Mouse (Mus musculus) MEL (cell line): Measurements from ENCODE around the gene Stat4. TPM values are rescaled to one million over a fixed set of nuclear protein-coding genes. Genes with fewer than 3 reads are reported as not detected.

Source experiments
- DNase-seq: peaks from one replicate; pipeline ENCODE4 v3.0.0; 2011; ENCODE audit warnings: low read depth, low spot score
- H3K27ac ChIP-seq: 2 replicates; pipeline ENCODE4 v1.5.1; 2012; ENCODE audit warnings: low read depth, mild to moderate bottlenecking, control low read depth, low read length, moderate library complexity; ENCODE audit not compliant: control insufficient read depth
- H3K27me3 ChIP-seq, 2 experiments: fragments of 150-350 bp in 1 of 2; sonication (generic) in 1 of 2; 2 replicates each; pipeline ENCODE4 v1.6.1; 2012; ENCODE audit warnings: low read length in 2 of 2, mild to moderate bottlenecking in 2 of 2, improper control_type of control experiment in 1 of 2, moderate library complexity in 1 of 2; ENCODE audit not compliant: insufficient read depth in 2 of 2, control insufficient read depth in 1 of 2
- H3K36me3 ChIP-seq, 2 experiments: 2 replicates each; pipeline ENCODE4 v1.6.1; 2012 to 2014; ENCODE audit warnings: low read length in 2 of 2, improper control_type of control experiment in 1 of 2, inconsistent platforms in 1 of 2, mild to moderate bottlenecking in 1 of 2; ENCODE audit not compliant: insufficient read depth in 2 of 2, control insufficient read depth in 1 of 2
- H3K4me1 ChIP-seq, 2 experiments: fragments of 150-350 bp in 1 of 2; sonication (generic) in 1 of 2; 2 replicates each; pipeline ENCODE4 v1.6.1; 2012; ENCODE audit warnings: low read length in 2 of 2, improper control_type of control experiment in 1 of 2, mild to moderate bottlenecking in 1 of 2; ENCODE audit not compliant: insufficient read depth in 2 of 2, control insufficient read depth in 1 of 2
- H3K4me3 ChIP-seq, 2 experiments: fragments of 150-350 bp in 1 of 2; sonication (generic) in 1 of 2; 2 replicates each; pipeline ENCODE4 v1.5.1; 2012; ENCODE audit warnings: low read depth in 2 of 2, low read length in 2 of 2, mild to moderate bottlenecking in 2 of 2, moderate library complexity in 2 of 2, control low read depth in 1 of 2, improper control_type of control experiment in 1 of 2; ENCODE audit not compliant: control insufficient read depth in 1 of 2, insufficient read depth in 1 of 2
- H3K79me2 ChIP-seq: 2 replicates; pipeline ENCODE4 v1.6.1; 2012; ENCODE audit warnings: mild to moderate bottlenecking, low read length, moderate library complexity; ENCODE audit not compliant: control insufficient read depth, poor library complexity, insufficient read depth
- H3K9ac ChIP-seq: 2 replicates; pipeline ENCODE4 v1.6.1; 2012; ENCODE audit warnings: low read depth, mild to moderate bottlenecking, control low read depth, low read length, moderate library complexity; ENCODE audit not compliant: control insufficient read depth, poor library complexity, severe bottlenecking
- H3K9me3 ChIP-seq: fragments of 150-350 bp; sonication (generic); replicated peaks from 2 replicates; pipeline ENCODE4 v1.6.1; 2012; ENCODE audit warnings: mild to moderate bottlenecking, low read length, improper control_type of control experiment, moderate library complexity; ENCODE audit not compliant: insufficient read depth
- CHD2 ChIP-seq: IDR thresholded peaks from 2 replicates; pipeline ENCODE4 v1.6.1; 2011; ENCODE audit warnings: low read length, improper control_type of control experiment
- CTCF ChIP-seq, 3 experiments: IDR thresholded peaks in 2 of 3; conservative IDR thresholded peaks in 1 of 3; 2 replicates each; pipeline ENCODE4 v1.5.1; 2011 to 2012; ENCODE audit warnings: low read length in 3 of 3, low read depth in 2 of 3, mild to moderate bottlenecking in 2 of 3, improper control_type of control experiment in 1 of 3, inconsistent platforms in 1 of 3, mixed read lengths in 1 of 3, moderate library complexity in 1 of 3; ENCODE audit not compliant: control insufficient read depth in 1 of 3, insufficient read depth in 1 of 3, poor library complexity in 1 of 3, severe bottlenecking in 1 of 3
- E2F4 ChIP-seq: IDR thresholded peaks from 2 replicates; pipeline ENCODE4 v1.6.1; 2011; ENCODE audit warnings: low read depth, low read length, improper control_type of control experiment, borderline replicate concordance
- ELF1 ChIP-seq: IDR thresholded peaks from 2 replicates; pipeline ENCODE4 v1.6.1; 2014; ENCODE audit warnings: low read depth, mild to moderate bottlenecking, inconsistent platforms, low read length, improper control_type of control experiment, moderate library complexity
- GATA1 ChIP-seq: IDR thresholded peaks from 2 replicates; pipeline ENCODE4 v1.6.1; 2011; ENCODE audit warnings: low read depth, low read length, improper control_type of control experiment
- KAT2A ChIP-seq: conservative IDR thresholded peaks from 2 replicates; pipeline ENCODE4 v1.6.1; 2012; ENCODE audit warnings: low read depth, low read length, improper control_type of control experiment, inconsistent platforms
- MAX ChIP-seq: IDR thresholded peaks from 2 replicates; pipeline ENCODE4 v1.6.1; 2011; ENCODE audit warnings: low read length, improper control_type of control experiment
- MAZ ChIP-seq: IDR thresholded peaks from 2 replicates; pipeline ENCODE4 v1.6.1; 2012; ENCODE audit warnings: low read depth, mild to moderate bottlenecking, inconsistent platforms, low read length, improper control_type of control experiment
- MEF2A ChIP-seq: IDR thresholded peaks from 2 replicates; pipeline ENCODE4 v1.6.1; 2014; ENCODE audit warnings: low read depth, mild to moderate bottlenecking, inconsistent platforms, low read length, improper control_type of control experiment; ENCODE audit not compliant: poor library complexity, insufficient replicate concordance, severe bottlenecking; ENCODE audit errors: extremely low read depth
- MXI1 ChIP-seq: IDR thresholded peaks from 2 replicates; pipeline ENCODE4 v1.6.1; 2011; ENCODE audit warnings: mild to moderate bottlenecking, low read depth, low read length, improper control_type of control experiment
- MYC ChIP-seq: IDR thresholded peaks from 2 replicates; pipeline ENCODE4 v1.6.1; 2011; ENCODE audit warnings: low read depth, mild to moderate bottlenecking, low read length, improper control_type of control experiment, moderate library complexity
- NRF1 ChIP-seq: IDR thresholded peaks from 2 replicates; pipeline ENCODE4 v1.6.1; 2014; ENCODE audit warnings: low read depth, mild to moderate bottlenecking, inconsistent platforms, low read length, improper control_type of control experiment, moderate library complexity; ENCODE audit not compliant: poor library complexity, insufficient read depth, severe bottlenecking
- POLR2A ChIP-seq, 2 experiments: IDR thresholded peaks; 2 replicates each; pipeline ENCODE4 v1.6.1; 2011 to 2012; ENCODE audit warnings: low read length in 2 of 2, mild to moderate bottlenecking in 2 of 2, control low read depth in 1 of 2, improper control_type of control experiment in 1 of 2, low read depth in 1 of 2, moderate library complexity in 1 of 2; ENCODE audit not compliant: control insufficient read depth in 1 of 2, insufficient read depth in 1 of 2, poor library complexity in 1 of 2
- RCOR1 ChIP-seq: IDR thresholded peaks from 2 replicates; pipeline ENCODE4 v1.6.1; 2012; ENCODE audit warnings: low read depth, mild to moderate bottlenecking, inconsistent platforms, low read length, improper control_type of control experiment
- SIN3A ChIP-seq: IDR thresholded peaks from 2 replicates; pipeline ENCODE4 v1.6.1; 2012; ENCODE audit warnings: low read length, improper control_type of control experiment, inconsistent platforms
- USF1 ChIP-seq: IDR thresholded peaks from 2 replicates; pipeline ENCODE4 v1.6.1; 2014; ENCODE audit warnings: low read depth, mild to moderate bottlenecking, inconsistent platforms, low read length, improper control_type of control experiment, moderate library complexity
- ZKSCAN1 ChIP-seq: IDR thresholded peaks from 2 replicates; pipeline ENCODE4 v1.6.1; 2012; ENCODE audit warnings: low read depth, mild to moderate bottlenecking, inconsistent platforms, low read length, improper control_type of control experiment, moderate library complexity
- polyA plus RNA-seq, 2 experiments: library from polyadenylated mRNA; stranded (reverse) in 1 of 2; unstranded in 1 of 2; fragments of >175 nt in 1 of 2; fragments of >200 nt in 1 of 2; gene quantifications; 2 replicates each; pipeline versions ENCODE4 v1.2.1 to v1.2.4; 2012; ENCODE audit warnings: low replicate concordance in 2 of 2, low read depth in 1 of 2; ENCODE audit not compliant: insufficient read length in 2 of 2, insufficient read depth in 1 of 2, missing spikeins in 1 of 2
- total RNA-seq: library from RNA; depleted of rRNA; stranded (reverse); fragments of 300-350 nt; gene quantifications from 2 replicates; pipeline ENCODE4 v1.2.3, GENCODE M21; 2012

Stat4 gene
- total and polyA plus RNA-seq, 3 experiments = not detected

GRCm38 (mm10) chr1:52066276-52066675 lies 79.3 kb downstream of the Stat4 start:
- Histone ChIP-seq H3K9me3 (no peaks in the 10 kb centered on the region), H3K27me3 (peaks cover 0 to 2% of the 10 kb centered on the region in 2 experiments; a peak in 2 of 4 replicates), H3K4me1 (no peaks in the 10 kb centered on the region), H3K4me3 (no peak overlapping the region), H3K79me2 (no peaks in the 10 kb centered on the region)
- no peak for DNase-seq
- TF ChIP-seq MAX (no peak), MXI1 (no peak), SIN3A (no peak), CHD2 (no peak), NRF1 (no peak), KAT2A (no peak), USF1 (no peak), RCOR1 (no peak), CTCF (IDR thresholded peaks at IDR 0.05 in 2 of 3, conservative IDR thresholded peaks at IDR 0.05 in 1 of 3; ENCODE audit: control insufficient read depth in 1 of 3, insufficient read depth in 1 of 3, low read depth in 2 of 3, low read length in 3 of 3, poor library complexity in 1 of 3, severe bottlenecking in 1 of 3) (no peak), MEF2A (no peak), ZKSCAN1 (no peak), E2F4 (no peak), MYC (no peak), ELF1 (no peak)
- TF ChIP-seq, all 39 proteins: peak for 0
- Histone ChIP-seq H3K36me3 (no peaks in the 10 kb centered on the region), H3K27ac (no peak overlapping the region), H3K9ac (no peak overlapping the region)

- H3K9ac ChIP-seq = no peak overlapping the region
- no peaks in the 10 kb centered on the region for H3K79me2 ChIP-seq
- no peaks in the 10 kb centered on the region for H3K36me3 ChIP-seq
- H3K9me3 ChIP-seq = no peaks in the 10 kb centered on the region
- no peak overlapping the region for H3K4me3 ChIP-seq
- H3K27me3 ChIP-seq = peaks cover 0 to 2% of the 10 kb centered on the region in 2 experiments; a peak in 2 of 4 replicates
- peak; percentile 8 for DNase-seq
- no peaks in the 10 kb centered on the region for H3K4me1 ChIP-seq
- no peak for TF ChIP-seq CHD2
- no peak for TF ChIP-seq POLR2A (IDR thresholded peaks at IDR 0.05; ENCODE audit: control insufficient read depth in 1 of 2, insufficient read depth in 1 of 2, low read depth in 1 of 2, low read length in 2 of 2, poor library complexity in 1 of 2)
- TF ChIP-seq MAZ = no peak
- 0 out of 2 replicates have a peak, but pooled peaks have one; percentile 11 for TF ChIP-seq GATA1
- no peak overlapping the region for H3K27ac ChIP-seq
These were observed 79.7 kb downstream of the Stat4 start for GRCm38 (mm10) chr1:52066694-52067093.
